Mouse (Mus musculus) CH12.LX (cell line): Measurements from ENCODE around the gene Sp7. TPM values are rescaled to one million over a fixed set of nuclear protein-coding genes. Genes with fewer than 3 reads are reported as not detected.

Experiments
- DNase-seq: peaks from one replicate; pipeline ENCODE4 v3.0.0-alpha.2; 2013; ENCODE audit errors: extremely low read depth
- H3K27ac ChIP-seq: 2 replicates; pipeline ENCODE4 v1.5.1; 2012; ENCODE audit warnings: low read depth, mild to moderate bottlenecking, control low read depth, moderate library complexity; ENCODE audit not compliant: insufficient read depth
- H3K27me3 ChIP-seq: replicated peaks from 2 replicates; pipeline ENCODE3; 2012; ENCODE audit warnings: inconsistent platforms
- H3K36me3 ChIP-seq, 2 experiments: replicated peaks in 1 of 2; 2 replicates each; pipeline versions ENCODE3 to v1.6.1; 2012; ENCODE audit warnings: inconsistent platforms in 1 of 2, low read length in 1 of 2, mild to moderate bottlenecking in 1 of 2, mixed read lengths in 1 of 2, moderate library complexity in 1 of 2; ENCODE audit not compliant: control insufficient read depth in 1 of 2, insufficient read depth in 1 of 2
- H3K4me1 ChIP-seq, 2 experiments: 2 replicates each; pipeline ENCODE4 v1.6.1; 2012; ENCODE audit warnings: inconsistent platforms in 1 of 2, moderate library complexity in 1 of 2; ENCODE audit not compliant: insufficient read depth in 2 of 2, control insufficient read depth in 1 of 2
- H3K4me2 ChIP-seq: 2 replicates; pipeline ENCODE4 v1.6.1; 2012; ENCODE audit warnings: low read depth, mild to moderate bottlenecking, control low read depth; ENCODE audit not compliant: poor library complexity, insufficient read depth, severe bottlenecking
- H3K4me3 ChIP-seq, 3 experiments: fragments of 150-350 bp in 1 of 3; sonication (generic) in 1 of 3; replicated peaks in 1 of 3; 2 replicates each; pipeline versions ENCODE3 to v1.5.1; 2011 to 2012; ENCODE audit warnings: low read depth in 2 of 3, low read length in 2 of 3, mild to moderate bottlenecking in 2 of 3, moderate library complexity in 2 of 3, control low read depth in 1 of 3, improper control_type of control experiment in 1 of 3, inconsistent platforms in 1 of 3, mixed read lengths in 1 of 3; ENCODE audit not compliant: poor library complexity in 1 of 3
- H3K79me2 ChIP-seq: replicated peaks from 2 replicates; pipeline ENCODE4 v1.6.1; 2012; ENCODE audit warnings: mild to moderate bottlenecking, moderate library complexity; ENCODE audit not compliant: control insufficient read depth, poor library complexity, insufficient read depth, severe bottlenecking; ENCODE audit errors: extremely low read depth
- H3K9ac ChIP-seq: 2 replicates; pipeline ENCODE4 v1.6.1; 2012; ENCODE audit warnings: low read depth, mild to moderate bottlenecking, control low read depth, moderate library complexity; ENCODE audit not compliant: insufficient read depth
- H3K9me3 ChIP-seq: replicated peaks from 2 replicates; pipeline ENCODE3; 2012; ENCODE audit warnings: low read length, inconsistent platforms, mixed read lengths
- BHLHE40 ChIP-seq: IDR thresholded peaks from 2 replicates; pipeline ENCODE4 v1.6.1; 2011; ENCODE audit warnings: mild to moderate bottlenecking, low read depth, low read length, improper control_type of control experiment
- CHD1 ChIP-seq: IDR thresholded peaks from 2 replicates; pipeline ENCODE4 v1.6.1; 2012; ENCODE audit warnings: low read depth, low read length, improper control_type of control experiment, inconsistent platforms
- CHD2 ChIP-seq: IDR thresholded peaks from 2 replicates; pipeline ENCODE4 v1.6.1; 2011; ENCODE audit warnings: low read length, improper control_type of control experiment
- CTCF ChIP-seq, 2 experiments: IDR thresholded peaks in 1 of 2; conservative IDR thresholded peaks in 1 of 2; 2 replicates each; pipeline ENCODE4 v1.5.1; 2011 to 2012; ENCODE audit warnings: low read depth in 2 of 2, low read length in 2 of 2, improper control_type of control experiment in 1 of 2, inconsistent platforms in 1 of 2, mild to moderate bottlenecking in 1 of 2, moderate library complexity in 1 of 2
- E2F4 ChIP-seq: IDR thresholded peaks from 2 replicates; pipeline ENCODE4 v1.6.1; 2011; ENCODE audit warnings: low read depth, low read length, improper control_type of control experiment; ENCODE audit not compliant: insufficient replicate concordance
- ELF1 ChIP-seq: IDR thresholded peaks from 2 replicates; pipeline ENCODE4 v1.6.1; 2014; ENCODE audit warnings: low read depth, mild to moderate bottlenecking, inconsistent platforms, low read length, improper control_type of control experiment
- EP300 ChIP-seq: IDR thresholded peaks from 2 replicates; pipeline ENCODE4 v1.6.1; 2011; ENCODE audit warnings: low read length, improper control_type of control experiment
- ETS1 ChIP-seq: conservative IDR thresholded peaks from 2 replicates; pipeline ENCODE4 v1.6.1; 2012; ENCODE audit warnings: low read depth, mild to moderate bottlenecking, inconsistent platforms, low read length, improper control_type of control experiment, moderate library complexity
- GABPA ChIP-seq: IDR thresholded peaks from 2 replicates; pipeline ENCODE4 v1.6.1; 2012; ENCODE audit warnings: low read depth, low read length, improper control_type of control experiment, inconsistent platforms; ENCODE audit not compliant: insufficient replicate concordance
- HCFC1 ChIP-seq: IDR thresholded peaks from 2 replicates; pipeline ENCODE4 v1.6.1; 2012; ENCODE audit warnings: low read depth, mild to moderate bottlenecking, inconsistent platforms, low read length, improper control_type of control experiment
- IRF4 ChIP-seq: IDR thresholded peaks from 2 replicates; pipeline ENCODE4 v1.6.1; 2014; ENCODE audit warnings: low read depth, mild to moderate bottlenecking, inconsistent platforms, low read length, improper control_type of control experiment
- JUN ChIP-seq: IDR thresholded peaks from 2 replicates; pipeline ENCODE4 v1.6.1; 2011; ENCODE audit warnings: low read depth, mild to moderate bottlenecking, low read length, improper control_type of control experiment, moderate library complexity; ENCODE audit not compliant: insufficient read depth
- JUND ChIP-seq: conservative IDR thresholded peaks from 2 replicates; pipeline ENCODE4 v1.6.1; 2011; ENCODE audit warnings: low read depth, low read length, improper control_type of control experiment
- KAT2A ChIP-seq: IDR thresholded peaks from 2 replicates; pipeline ENCODE4 v1.6.1; 2012; ENCODE audit warnings: low read length, improper control_type of control experiment, inconsistent platforms; ENCODE audit not compliant: insufficient replicate concordance
- MAFK ChIP-seq: IDR thresholded peaks from 2 replicates; pipeline ENCODE4 v1.6.1; 2011; ENCODE audit warnings: low read length, improper control_type of control experiment; ENCODE audit not compliant: insufficient replicate concordance
- MAX ChIP-seq: IDR thresholded peaks from 2 replicates; pipeline ENCODE4 v1.6.1; 2011; ENCODE audit warnings: low read length, improper control_type of control experiment
- MAZ ChIP-seq: IDR thresholded peaks from 2 replicates; pipeline ENCODE4 v1.6.1; 2012; ENCODE audit warnings: low read depth, mild to moderate bottlenecking, inconsistent platforms, low read length, improper control_type of control experiment, moderate library complexity
- MEF2A ChIP-seq: IDR thresholded peaks from 2 replicates; pipeline ENCODE4 v1.6.1; 2014; ENCODE audit warnings: low read depth, mild to moderate bottlenecking, inconsistent platforms, low read length, improper control_type of control experiment, borderline replicate concordance
- MXI1 ChIP-seq: IDR thresholded peaks from 2 replicates; pipeline ENCODE4 v1.6.1; 2011; ENCODE audit warnings: mild to moderate bottlenecking, low read depth, low read length, improper control_type of control experiment
- MYC ChIP-seq: IDR thresholded peaks from 2 replicates; pipeline ENCODE4 v1.6.1; 2011; ENCODE audit warnings: low read depth, mild to moderate bottlenecking, improper control_type of control experiment, low read length
- NELFE ChIP-seq: IDR thresholded peaks from 2 replicates; pipeline ENCODE4 v1.6.1; 2011; ENCODE audit warnings: low read depth, low read length, improper control_type of control experiment
- NRF1 ChIP-seq: IDR thresholded peaks from 2 replicates; pipeline ENCODE4 v1.6.1; 2014; ENCODE audit warnings: low read depth, mild to moderate bottlenecking, inconsistent platforms, low read length, improper control_type of control experiment, moderate library complexity
- PAX5 ChIP-seq: IDR thresholded peaks from 2 replicates; pipeline ENCODE4 v1.6.1; 2012; ENCODE audit warnings: low read length, inconsistent platforms, mixed read lengths
- POLR2A ChIP-seq: IDR thresholded peaks from 2 replicates; pipeline ENCODE4 v1.6.1; 2011; ENCODE audit warnings: low read depth, mild to moderate bottlenecking, improper control_type of control experiment, low read length
- POLR2AphosphoS2 ChIP-seq: IDR thresholded peaks from 2 replicates; pipeline ENCODE4 v1.6.1; 2011; ENCODE audit warnings: low read depth, low read length, improper control_type of control experiment
- RAD21 ChIP-seq: IDR thresholded peaks from 2 replicates; pipeline ENCODE4 v1.6.1; 2011; ENCODE audit warnings: low read depth, mild to moderate bottlenecking, low read length, improper control_type of control experiment, moderate library complexity
- RCOR1 ChIP-seq: conservative IDR thresholded peaks from 2 replicates; pipeline ENCODE4 v1.6.1; 2012; ENCODE audit warnings: low read depth, mild to moderate bottlenecking, inconsistent platforms, low read length, improper control_type of control experiment
- SIN3A ChIP-seq: IDR thresholded peaks from 2 replicates; pipeline ENCODE4 v1.6.1; 2012; ENCODE audit warnings: low read length, improper control_type of control experiment, inconsistent platforms
- SMC3 ChIP-seq: IDR thresholded peaks from 2 replicates; pipeline ENCODE4 v1.6.1; 2011; ENCODE audit warnings: low read depth, low read length, improper control_type of control experiment
- TBP ChIP-seq: conservative IDR thresholded peaks from 2 replicates; pipeline ENCODE4 v1.6.1; 2011; ENCODE audit warnings: low read depth, low read length, improper control_type of control experiment
- TCF12 ChIP-seq: IDR thresholded peaks from 2 replicates; pipeline ENCODE4 v1.6.1; 2014; ENCODE audit warnings: low read depth, mild to moderate bottlenecking, inconsistent platforms, low read length, improper control_type of control experiment
- UBTF ChIP-seq: IDR thresholded peaks from 2 replicates; pipeline ENCODE4 v1.6.1; 2012; ENCODE audit warnings: low read depth, mild to moderate bottlenecking, inconsistent platforms, low read length, improper control_type of control experiment, moderate library complexity
- USF1 ChIP-seq: IDR thresholded peaks from 2 replicates; pipeline ENCODE4 v1.6.1; 2014; ENCODE audit warnings: low read depth, mild to moderate bottlenecking, inconsistent platforms, low read length, improper control_type of control experiment
- USF2 ChIP-seq: conservative IDR thresholded peaks from 2 replicates; pipeline ENCODE4 v1.6.1; 2011; ENCODE audit warnings: low read depth, low read length, improper control_type of control experiment
- ZC3H11A ChIP-seq: IDR thresholded peaks from 2 replicates; pipeline ENCODE4 v1.6.1; 2012; ENCODE audit warnings: low read depth, mild to moderate bottlenecking, inconsistent platforms, low read length, improper control_type of control experiment
- ZKSCAN1 ChIP-seq: IDR thresholded peaks from 2 replicates; pipeline ENCODE4 v1.6.1; 2012; ENCODE audit warnings: low read depth, inconsistent platforms, low read length, improper control_type of control experiment, borderline replicate concordance
- ZMIZ1 ChIP-seq: IDR thresholded peaks from 2 replicates; pipeline ENCODE4 v1.6.1; 2012; ENCODE audit warnings: low read depth, mild to moderate bottlenecking, inconsistent platforms, low read length, improper control_type of control experiment
- ZNF384 ChIP-seq: IDR thresholded peaks from 2 replicates; pipeline ENCODE4 v1.6.1; 2012; ENCODE audit warnings: low read depth, low read length, improper control_type of control experiment, inconsistent platforms
- dilution Hi-C: fragments of 300-500 bp; cut with MboI; formaldehyde crosslinking; loops from 2 replicates; pipeline ENCODE4 v1.14.3; 2020; ENCODE audit warnings: low sequenced_read_pairs; ENCODE audit not compliant: extremely low pct_unique_long_range_greater_than_20kb, extremely low pct_ligation_motif_present
- in situ Hi-C: fragments of 300-500 bp; cut with MboI; formaldehyde crosslinking; loops from 3 replicates; pipeline ENCODE4 v1.14.3; 2019; ENCODE audit warnings: low sequenced_read_pairs, low pct_ligation_motif_present, low pct_unique_long_range_greater_than_20kb, mixed read lengths
- polyA plus RNA-seq: library from polyadenylated mRNA; unstranded; fragments of >175 nt; gene quantifications from 2 replicates; pipeline ENCODE4 v1.2.1, GENCODE M21; 2012; ENCODE audit warnings: low read depth; ENCODE audit not compliant: insufficient read length
- total RNA-seq, 2 experiments: library from RNA; depleted of rRNA; stranded (reverse); fragments of 300-350 nt in 1 of 2; fragments of >200 nt in 1 of 2; gene quantifications; 2 replicates each; pipeline ENCODE4 v1.2.3; 2012 to 2014

Sp7 gene
- total and polyA plus RNA-seq, 3 experiments: not detected

GRCm38 (mm10) chr15:102404608-102405488 lies 37.9 kb upstream of the Sp7 start:
- peak overlapping the region; percentile 30; the same call in 1 of the 2 replicates for H3K4me2 ChIP-seq
- DNase-seq: peak; percentile 88
- peak overlapping the region; percentile 66 for H3K9ac ChIP-seq
- in situ Hi-C loops (no loop called here), dilution Hi-C loops (no loop called here)
- TF ChIP-seq SMC3 (no peak), ZC3H11A (no peak), TCF12 (no peak), MEF2A (peak; percentile 76; the same call in 1 of the 2 replicates), IRF4 (peak; percentile 42; the same call in 1 of the 2 replicates), NRF1 (peak; percentile 62), GABPA (no peak), BHLHE40 (peak; percentile 47; the same call in 1 of the 2 replicates), ZNF384 (no peak), NELFE (no peak), RCOR1 (peak; percentile 81; the same call in 1 of the 2 replicates), MAZ (no peak), ELF1 (no peak), PAX5 (no peak), ETS1 (no peak), ZKSCAN1 (no peak), MXI1 (no peak; the same call in 1 of the 2 replicates), HCFC1 (no peak), MAX (no peak; the same call in 1 of the 2 replicates), SIN3A (peak; percentile 84), USF2 (no peak), KAT2A (no peak), TBP (no peak), CHD2 (no peak), JUND (no peak), CHD1 (peak; percentile 92; the same call in 1 of the 2 replicates), POLR2A (no peak), USF1 (no peak), POLR2AphosphoS2 (peak; percentile 76), ZMIZ1 (no peak), CTCF (conservative IDR thresholded peaks at IDR 0.05 in 1 of 2, IDR thresholded peaks at IDR 0.05 in 1 of 2; ENCODE audit: low read depth in 2 of 2, low read length in 2 of 2) (peak in 1 of 2 experiments; percentile 35; a peak in 2 of 4 replicates), EP300 (no peak), JUN (no peak), MYC (peak; percentile 82; the same call in 1 of the 2 replicates), UBTF (peak; percentile 86), E2F4 (0 out of 2 replicates have a peak, but pooled peaks have one; percentile 38), RAD21 (no peak; the same call in 1 of the 2 replicates), MAFK (no peak)
- H3K27ac ChIP-seq: peak overlapping the region; percentile 95
- no peaks in the 10 kb centered on the region for H3K9me3 ChIP-seq
- peak overlapping the region; percentile 64 to 80 (median 64) for H3K4me3 ChIP-seq
- H3K27me3 ChIP-seq: no peaks in the 10 kb centered on the region
- H3K36me3 ChIP-seq: peaks cover 20 to 26% of the 10 kb centered on the region in 2 experiments
- peaks cover 22 to 43% of the 10 kb centered on the region in 2 experiments for H3K4me1 ChIP-seq
- H3K79me2 ChIP-seq: peaks cover 26% of the 10 kb centered on the region
